Mouse (Mus musculus) gastrocnemius, postnatal 10 days (tissue): ENCODE measurements at regions not wholly inside any gene's neighbourhood (a gene's known extent, or its start where the extent isn't known, plus 50 kb on each side); places are given as distances from the start of the nearest gene placed in this dataset.

ENCODE experiments used
- DNase-seq: peaks from one replicate; pipeline ENCODE4 v3.0.0; 2021; ENCODE audit warnings: mixed read lengths

DNA sequence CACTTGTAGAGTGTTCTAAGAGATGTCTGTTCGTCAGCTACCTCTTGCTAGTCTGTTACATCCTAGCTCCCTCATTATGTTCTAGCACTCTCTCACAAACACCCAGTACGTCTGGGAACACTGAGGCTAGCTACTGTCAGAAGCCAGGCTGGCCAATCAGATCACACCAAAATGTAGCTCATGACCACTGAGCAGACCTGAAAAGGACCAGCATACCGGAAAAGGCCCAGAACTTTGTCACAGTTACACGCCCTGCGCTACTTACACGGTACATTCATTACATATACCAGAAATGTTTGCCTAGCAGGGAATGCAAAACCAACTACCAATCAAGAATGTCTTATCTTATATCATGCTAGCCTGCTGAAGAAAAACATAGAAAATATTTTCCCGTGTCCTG, 216.5 kb upstream of the Foxq1 start:
- no peak for DNase-seq

DNA sequence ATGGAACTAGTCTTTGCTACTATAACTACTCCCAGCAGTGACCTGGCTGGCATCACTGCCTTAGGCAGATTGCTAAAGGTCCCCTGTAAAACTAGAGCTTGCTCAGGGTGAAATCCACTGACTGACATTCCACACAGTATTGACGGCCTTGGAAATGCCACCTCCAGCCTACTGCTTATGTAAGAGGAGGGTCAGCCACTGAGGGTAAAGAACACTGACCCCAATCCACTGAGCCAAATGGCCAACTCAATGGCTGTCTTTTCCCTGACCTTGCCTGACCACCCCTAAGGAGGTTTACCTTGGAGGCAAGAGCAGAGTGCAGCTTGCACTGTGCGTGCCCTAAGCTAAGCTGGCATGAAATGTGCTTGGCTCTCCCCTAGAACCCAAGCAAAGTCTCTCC, 216.0 kb upstream of the Foxq1 start:
- DNase-seq = no peak

DNA sequence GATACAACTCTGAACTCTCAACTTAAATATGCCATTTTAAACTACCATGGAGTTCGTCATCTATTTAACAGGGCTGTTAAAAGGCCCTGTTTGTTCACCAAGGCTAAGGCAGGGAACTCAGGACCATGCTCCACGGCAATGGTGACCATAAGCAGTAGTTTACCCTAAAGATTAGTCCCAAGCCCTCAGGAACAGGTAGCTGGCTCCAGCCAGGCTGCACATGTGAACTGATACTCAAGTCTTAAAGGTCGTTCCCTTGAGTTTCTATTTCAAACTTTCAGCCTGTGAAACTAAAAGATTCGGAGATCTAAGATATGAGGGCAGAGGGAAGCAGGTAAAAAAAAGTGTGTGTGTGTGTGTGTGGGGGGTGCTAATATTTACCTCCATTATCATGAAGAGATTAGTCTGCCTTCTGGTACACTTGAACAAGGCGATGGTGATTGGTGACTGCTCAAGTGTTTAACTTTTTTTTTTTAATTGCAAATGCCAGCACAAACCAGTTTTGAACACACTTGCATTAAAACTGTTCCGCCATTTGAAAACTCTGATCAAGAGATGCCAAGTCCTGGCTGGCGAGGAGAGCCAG, 215.5 kb upstream of the Foxq1 start:
- no peak for DNase-seq

DNA sequence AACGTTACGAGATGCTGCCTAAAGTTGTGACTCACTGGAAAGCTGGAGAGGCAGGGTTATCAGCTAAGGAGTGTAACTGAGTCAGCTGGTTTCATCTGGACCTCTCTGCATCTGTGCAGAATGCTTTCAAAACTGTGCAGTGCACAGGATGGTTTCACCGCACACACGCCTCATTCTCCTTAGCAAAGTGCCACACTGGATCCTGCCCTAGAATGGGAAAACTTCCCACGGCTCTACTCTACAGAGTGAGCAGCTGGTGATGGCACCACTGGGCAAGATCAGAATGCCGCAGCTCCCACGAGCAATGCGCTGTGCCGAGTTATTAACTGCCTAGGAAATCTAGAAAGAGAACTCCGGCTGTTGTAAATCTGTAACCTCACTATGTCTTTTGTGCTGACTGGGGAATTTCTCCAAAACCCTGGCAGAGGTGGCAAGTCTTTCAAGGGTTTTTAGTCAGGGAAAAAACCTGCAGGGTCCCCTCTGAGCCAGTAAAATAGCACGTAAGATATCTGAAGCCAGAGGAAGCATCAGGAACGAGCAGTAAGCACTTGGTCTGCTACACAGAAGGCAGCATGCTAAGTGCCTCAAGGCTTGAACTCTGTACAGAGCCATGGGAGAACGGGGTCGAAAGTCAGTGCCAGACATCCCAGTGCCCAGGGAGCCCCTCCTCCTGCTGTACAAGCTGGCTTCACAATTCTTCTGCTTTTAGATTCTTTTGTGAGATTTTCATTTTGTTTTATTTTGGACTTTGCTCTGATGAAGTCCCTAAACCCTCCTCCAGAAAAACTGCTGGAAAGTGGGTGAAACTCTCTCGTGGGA, 214.4 kb upstream of the Foxq1 start:
- no peak for DNase-seq

DNA sequence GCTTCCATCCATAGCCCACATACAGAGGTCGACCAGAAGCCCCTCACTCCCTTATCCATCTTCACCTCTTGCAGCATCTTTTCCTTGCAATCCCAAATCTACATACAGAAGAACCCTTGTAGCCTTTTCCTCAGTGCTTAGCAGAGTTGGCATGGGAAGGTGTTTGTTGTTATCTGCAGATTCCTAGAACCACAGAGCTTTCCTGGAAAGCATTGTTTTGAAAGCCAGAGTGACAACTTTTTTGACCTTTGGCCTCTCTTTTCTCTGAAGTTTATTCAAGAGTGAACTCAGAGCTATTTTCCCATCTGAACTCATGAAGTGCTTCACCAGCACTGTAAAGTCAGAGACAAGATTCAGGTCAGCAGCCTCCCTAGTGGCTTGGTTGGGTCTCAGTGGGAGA, 209.7 kb upstream of the Foxq1 start:
- no peak for DNase-seq

DNA sequence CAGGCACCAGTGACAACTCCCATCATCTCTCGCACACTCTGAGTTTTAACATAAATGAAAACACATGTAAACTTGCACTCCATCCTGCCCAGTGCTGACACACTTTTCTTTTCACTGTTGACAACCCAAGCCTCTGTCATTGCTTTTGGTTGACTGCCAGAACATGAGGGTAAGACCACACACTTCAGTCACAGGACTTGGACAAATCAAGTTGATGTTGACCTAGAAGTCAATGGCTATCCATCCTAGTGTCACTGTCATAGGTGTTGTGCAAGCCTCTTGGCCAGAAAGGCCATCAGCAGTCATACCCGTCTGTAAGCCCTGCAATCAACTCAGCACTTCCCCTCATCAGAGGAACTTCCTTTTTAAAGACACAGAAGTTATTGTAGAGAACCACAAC, 208.9 kb upstream of the Foxq1 start:
- DNase-seq = no peak

DNA sequence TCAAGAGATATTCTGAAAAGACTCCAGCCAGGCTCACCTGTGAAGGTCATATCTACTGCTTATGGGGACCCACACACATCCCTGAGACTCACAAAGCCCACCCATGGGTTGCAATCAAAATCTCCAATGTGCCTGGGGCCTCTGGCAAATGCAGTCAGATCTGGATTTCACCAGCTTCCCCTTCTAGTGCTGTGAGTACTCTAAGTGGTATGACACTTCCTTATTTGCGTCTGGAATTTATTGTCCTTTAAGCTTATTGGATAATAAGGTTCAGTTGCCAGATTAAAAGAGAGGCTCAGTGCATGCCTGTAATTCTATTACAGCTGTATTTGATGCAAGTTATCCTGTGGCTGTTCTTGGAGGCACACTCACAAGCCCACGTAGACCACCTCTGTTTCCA, 206.3 kb upstream of the Foxq1 start:
- DNase-seq = no peak

DNA sequence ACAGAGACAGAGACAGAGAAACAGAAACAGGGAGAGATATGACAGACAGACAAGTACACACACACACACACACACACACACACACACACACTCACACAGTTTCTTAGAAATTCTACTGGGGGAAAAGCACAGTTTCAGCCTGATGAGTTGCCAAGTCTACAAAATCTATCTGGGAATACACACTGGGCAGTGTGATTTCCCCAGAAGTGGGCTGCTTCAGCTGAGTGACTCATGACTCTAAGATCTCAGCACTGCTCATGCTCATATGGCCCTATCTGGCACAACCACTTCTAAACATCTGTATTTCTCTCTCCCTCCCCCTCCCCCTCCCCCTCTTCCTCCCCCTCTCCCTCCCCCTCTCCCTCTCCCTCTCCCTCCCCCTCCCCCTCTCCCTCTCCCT, 204.5 kb upstream of the Foxq1 start:
- no peak for DNase-seq

DNA sequence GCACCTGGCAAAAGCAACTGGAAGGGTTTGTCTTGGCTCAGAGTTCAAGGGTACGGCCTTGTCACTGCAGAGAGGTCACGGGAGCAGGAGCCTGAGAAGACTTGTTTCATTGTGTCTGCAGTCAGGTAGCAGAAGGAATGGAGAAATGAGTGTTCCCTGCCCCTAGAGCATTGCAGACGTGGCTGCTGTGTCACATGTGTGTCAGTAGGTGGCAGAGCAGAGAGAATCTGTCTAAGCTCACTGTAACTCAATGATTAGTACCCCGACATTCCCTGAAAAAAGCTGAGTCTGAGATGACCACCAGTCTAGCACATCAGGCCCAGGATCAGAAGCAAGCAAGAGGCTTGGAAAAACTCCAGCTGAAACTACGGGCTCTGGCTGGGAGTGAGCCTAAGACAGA, 203.1 kb upstream of the Foxq1 start:
- no peak for DNase-seq

DNA sequence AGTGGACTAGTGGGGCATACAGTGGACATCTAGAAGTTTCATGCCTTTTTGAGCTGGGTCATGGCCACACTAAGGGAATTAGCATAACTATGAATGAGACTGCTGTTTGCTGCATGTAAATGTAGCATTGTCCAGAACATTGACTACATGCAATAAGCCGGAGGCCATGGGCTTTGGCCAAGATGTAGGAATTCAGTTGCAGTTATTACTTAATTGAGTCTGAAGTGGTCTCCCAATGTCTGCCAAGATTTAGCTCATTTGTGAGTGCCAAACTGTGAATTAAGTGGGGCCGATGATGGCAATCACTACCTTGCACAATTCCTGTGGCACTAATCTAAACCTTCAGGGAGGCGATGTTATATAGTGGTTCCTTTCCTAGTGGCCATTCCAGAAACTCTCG, 196.6 kb upstream of the Foxq1 start:
- no peak for DNase-seq

DNA sequence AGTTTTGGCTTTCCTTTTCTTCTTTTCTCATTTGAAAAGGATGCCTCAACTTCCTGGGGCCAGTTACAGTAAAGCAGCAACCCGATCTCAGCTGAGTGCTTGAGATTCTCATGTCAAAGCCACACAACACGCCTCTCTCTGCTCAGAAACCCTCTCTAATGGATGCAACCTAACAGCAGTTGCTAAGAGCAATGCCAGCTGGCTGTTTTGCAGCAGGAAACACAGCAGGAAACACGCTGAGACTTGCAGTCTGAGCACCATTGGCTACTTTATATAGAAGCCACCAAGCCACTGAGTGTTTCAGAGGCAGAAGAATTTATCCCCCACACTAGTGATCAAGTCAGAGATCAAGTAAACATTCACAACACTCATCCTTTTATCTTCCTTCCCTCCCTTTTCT, 193.5 kb upstream of the Foxq1 start:
- no peak for DNase-seq

DNA sequence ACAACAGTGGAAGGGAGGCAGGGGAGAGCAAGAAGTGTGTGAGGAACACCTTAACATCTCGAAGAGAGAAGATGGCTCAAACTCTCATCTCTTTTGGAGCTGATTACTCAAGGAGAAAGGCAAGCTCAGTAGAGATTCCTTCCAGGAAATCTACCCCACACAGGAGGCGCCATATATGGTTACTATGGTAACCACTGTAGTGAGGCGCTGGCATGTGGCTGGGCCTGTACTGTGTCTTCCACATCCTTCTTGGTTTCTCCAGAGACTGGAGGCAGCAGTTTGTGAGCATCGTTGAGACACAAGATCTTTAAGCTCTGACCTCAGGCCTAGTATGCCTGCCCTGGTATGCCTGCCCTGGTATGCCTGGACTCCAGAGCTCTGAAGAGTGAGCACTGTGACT, 191.6 kb upstream of the Foxq1 start:
- DNase-seq = no peak

DNA sequence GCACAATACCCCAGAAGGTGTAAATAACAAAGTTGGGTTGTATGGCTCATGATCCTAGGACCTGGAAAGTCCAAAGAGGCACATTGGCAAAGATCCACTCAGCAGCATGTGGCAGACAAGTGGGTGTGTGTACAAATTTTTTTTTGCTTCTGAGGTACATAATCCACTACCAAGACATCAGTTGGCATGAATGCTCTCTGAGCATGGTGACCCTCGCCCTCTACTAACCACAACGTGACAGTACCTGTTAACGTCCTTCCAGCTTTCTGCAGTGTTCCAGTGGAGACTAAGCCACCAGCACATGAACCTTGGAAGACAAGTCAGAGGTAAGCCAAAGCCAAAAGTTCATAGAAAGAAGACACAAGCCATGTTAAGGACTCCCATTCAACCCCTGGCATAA, 188.7 kb upstream of the Foxq1 start:
- DNase-seq = no peak

DNA sequence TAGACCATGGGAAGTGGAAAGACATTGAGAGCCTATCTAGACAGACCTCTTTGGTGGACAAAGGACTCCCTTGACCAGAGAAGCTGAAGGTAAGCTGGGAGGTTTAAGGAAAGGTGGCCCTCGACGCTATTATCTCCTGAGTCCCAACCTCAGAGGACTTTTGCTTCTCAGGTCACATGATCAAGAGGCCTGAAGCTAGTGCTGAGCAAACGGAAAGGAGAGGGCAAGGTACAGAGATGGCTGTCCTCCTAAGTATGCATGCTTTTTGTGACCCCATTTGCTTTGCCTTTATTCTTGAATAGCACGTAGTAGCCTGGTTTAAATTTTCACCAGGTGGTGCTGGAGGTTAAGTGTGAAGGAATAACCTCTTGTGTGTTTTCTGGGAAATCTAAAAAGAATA, 186.8 kb upstream of the Foxq1 start:
- no peak for DNase-seq

DNA sequence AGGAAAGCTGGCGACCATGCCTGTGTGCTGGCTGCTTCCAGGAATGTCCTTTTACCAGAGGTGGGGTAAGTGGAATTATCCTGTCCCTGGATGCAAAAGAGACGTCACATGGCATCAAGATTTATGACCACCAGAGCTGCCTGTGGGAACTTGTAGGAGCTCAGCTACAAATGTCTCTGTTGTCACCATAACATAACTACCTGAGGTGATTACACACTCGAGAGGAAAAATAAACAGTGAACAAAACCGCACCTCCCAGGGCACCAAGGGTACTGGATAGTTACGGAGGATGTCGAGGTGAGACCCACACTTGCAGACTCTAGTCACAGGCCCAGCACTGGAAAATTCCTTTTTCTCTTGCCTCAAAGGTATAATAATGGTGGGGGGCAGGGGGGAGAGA, 185.1 kb upstream of the Foxq1 start:
- DNase-seq = no peak

DNA sequence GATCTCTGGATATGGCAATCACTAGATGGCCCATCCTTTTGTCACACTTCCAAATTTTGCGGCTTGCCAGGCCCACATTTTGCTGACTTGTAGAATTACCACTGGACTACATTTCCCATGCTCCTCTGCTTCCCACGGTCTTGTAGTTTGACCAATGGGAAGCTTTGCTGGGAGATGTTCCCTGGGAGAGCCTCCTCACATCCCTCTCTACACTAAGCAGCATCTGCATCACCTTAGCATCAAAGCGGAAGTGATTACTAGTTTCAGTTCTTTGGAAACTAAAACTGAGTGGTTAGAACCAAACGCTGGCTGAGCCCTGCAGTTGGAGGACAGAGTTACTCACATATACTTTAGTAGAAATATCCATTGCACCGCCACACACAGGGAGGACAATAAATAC, 181.9 kb upstream of the Foxq1 start:
- no peak for DNase-seq

DNA sequence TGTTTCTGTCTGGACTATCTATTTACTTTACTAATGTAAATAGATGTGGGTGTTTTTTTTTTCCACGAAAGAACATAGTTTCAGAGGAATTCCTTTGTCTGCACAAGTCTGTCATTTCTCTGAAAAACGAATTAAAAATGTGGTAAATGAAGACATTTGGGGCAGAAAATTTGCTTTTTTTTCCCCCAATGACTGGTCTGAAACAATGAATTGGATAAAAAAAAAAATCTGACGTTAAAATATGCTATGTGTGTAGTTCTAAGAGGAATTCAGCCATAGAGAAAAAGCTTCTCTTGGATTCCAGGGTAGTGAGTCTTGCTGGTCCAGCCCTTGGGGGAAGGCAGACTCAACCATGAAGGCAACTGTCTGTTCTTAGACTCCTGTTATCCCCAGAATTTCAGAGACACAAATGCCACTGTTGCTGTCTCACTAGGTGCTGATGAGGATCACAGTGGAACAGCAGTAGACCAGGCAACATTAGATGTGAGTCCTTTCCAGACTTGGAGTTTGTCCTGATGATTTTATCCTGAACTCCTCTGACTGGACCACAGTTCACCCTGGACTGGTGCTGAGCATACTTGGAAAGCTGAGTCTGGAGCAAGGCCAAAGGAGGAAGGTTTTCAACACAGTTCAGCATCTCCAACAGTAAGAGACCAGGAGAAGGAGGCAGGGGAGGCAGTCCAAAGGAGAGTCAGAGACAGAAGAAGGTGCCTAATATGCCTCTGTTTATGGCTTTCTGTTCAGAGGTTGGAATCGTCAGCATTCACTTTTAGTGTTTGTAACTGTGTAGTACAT, 162.3 kb upstream of the Foxq1 start:
- no peak for DNase-seq

DNA sequence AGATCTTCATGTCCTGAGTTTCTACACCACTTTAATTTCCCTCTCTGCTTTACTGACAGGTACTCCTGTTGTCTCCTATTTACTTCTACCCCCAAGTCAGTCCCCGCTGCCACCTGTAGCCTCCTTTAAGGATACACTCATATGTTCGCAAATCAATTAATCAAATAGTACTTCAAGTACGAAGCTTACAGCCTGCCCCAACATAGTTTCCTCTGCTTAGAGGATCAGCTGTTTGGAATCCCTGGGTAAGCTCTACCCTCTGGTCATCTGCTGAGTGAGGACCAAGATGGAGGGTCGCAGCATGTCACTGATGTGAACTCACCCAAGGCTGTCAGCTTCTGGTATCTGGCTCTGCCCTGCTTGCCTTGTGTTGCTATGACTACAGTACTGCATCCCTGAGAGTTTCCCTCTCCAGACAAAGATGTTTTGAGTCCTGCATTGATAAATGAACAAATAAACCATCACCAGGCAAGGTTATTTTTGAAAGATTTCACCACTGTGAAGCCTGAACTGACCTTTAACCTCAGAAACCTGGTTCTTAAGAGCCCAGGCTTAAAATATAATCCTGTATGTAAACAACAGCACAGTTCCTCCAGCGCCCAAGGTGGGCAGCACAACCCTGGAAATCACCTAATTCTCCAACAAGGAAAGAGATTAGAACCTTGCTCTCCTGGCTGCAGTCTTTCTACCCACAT, 159.6 kb upstream of the Foxq1 start:
- no peak for DNase-seq

DNA sequence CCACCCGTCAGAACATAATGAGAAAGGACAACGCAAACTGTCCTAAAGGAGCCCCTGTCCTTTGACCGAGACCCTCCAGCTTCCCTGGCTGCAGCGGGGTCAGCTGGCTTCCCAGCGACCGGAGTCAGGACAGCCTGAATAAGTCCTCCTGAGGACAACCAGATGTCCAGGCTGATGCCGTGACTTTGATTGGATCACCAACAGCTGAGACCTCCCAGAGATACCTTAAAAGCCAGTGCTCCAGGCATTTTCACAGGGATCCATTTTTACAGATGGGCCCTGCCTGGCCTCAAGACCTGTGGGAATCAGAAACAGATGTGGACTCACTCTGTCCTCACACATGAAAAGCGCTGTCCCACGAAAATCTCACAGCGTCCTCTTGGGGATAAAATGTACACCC, 158.7 kb upstream of the Foxq1 start:
- DNase-seq = no peak

DNA sequence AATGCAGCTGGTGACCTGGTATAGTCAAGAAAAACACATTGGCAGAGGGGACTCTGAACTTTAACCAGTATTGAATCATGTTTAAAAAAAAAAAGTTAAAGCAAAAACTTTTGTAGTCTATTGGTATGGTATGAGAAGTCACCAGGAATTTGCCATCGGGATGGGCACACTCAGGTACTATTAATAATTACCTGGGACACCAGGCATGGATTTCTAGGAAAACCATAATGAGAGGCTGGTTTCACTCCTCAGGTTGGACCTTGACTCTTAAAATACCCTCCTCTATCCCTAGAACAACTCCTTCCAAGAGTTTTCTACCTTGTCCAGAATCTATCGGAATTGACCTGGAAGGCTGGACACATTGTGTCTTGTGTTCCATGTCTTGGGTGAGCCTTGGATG, 155.5 kb upstream of the Foxq1 start:
- no peak for DNase-seq

DNA sequence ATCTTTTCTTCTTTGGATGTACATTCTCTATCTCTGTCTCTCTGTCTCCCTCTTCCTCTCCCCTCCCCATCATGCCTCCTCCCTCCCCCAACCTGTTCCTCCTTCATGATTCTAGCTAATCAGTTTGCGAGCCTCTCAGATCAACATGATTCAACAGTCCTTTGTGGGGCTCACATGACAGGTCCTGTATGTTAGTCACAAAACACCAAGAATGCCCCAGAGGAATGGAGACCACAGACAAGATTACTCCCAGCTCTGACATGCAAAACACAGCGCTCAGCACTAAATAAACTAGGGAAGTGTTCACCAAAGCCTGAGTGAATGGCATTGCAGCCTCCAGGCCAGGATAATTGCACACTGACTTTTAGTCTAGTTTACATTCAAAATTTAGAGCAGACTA, 150.6 kb upstream of the Foxq1 start:
- no peak for DNase-seq

DNA sequence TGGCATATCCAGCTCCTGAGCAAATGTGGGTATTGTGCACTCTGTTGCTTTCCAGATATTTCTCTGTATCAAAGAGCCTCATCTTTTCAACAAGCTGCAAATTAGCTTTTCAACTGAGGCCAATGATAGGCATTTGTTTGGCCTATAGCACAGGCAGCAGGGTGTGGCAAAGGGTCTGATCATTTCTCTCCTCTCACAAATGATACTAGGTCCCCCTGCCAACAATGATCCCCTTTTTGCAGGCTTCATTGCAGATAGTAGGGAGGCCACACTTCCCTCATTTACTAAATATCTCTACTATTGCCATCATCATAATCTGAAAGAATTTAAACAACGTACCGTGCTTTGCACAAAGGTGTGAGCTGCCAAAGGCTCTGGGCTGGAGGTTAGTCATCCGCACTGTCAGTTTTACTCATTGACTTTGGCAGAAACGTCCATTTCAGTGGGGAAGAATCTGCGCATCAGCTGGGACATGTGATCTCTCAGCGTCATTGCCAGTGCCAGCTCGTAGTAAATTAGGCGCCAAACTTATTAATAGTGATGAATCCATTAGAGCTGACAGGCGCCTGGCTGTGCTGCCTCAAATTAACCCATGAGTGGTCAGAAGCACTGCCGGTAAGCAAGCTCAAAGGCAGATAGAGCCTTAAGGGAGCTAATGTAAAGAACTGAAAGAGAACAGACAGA, 147.4 kb upstream of the Foxq1 start:
- no peak for DNase-seq
